Mouse (Mus musculus) intestine, embryonic 16.5 days (tissue): ENCODE results near the gene Cyp2u1. TPM values are rescaled to one million over a fixed set of nuclear protein-coding genes. Genes with fewer than 3 reads are reported as not detected.

Experiments used
- ATAC-seq: fragments of 200-750 bp; cut with Nextera tagmentation; 2 replicates; pipeline ENCODE4 v1.8.0; 2017; ENCODE audit warnings: moderate TSS enrichment, moderate library complexity
- H3K27ac ChIP-seq: fragments of 300-500 bp; sonication (generic); 2 replicates; pipeline ENCODE4 v1.5.1; 2014; ENCODE audit warnings: mild to moderate bottlenecking, low read length
- H3K27me3 ChIP-seq: fragments of 300-500 bp; sonication (generic); replicated peaks from 2 replicates; pipeline ENCODE4 v1.6.1; 2014; ENCODE audit warnings: low read length, control low read depth, mixed read lengths; ENCODE audit not compliant: control insufficient read depth, insufficient read depth
- H3K36me3 ChIP-seq: fragments of 300-500 bp; sonication (generic); 2 replicates; pipeline ENCODE4 v1.6.1; 2014; ENCODE audit warnings: low read length, control low read depth; ENCODE audit not compliant: control insufficient read depth, insufficient read depth
- H3K4me1 ChIP-seq: fragments of 300-500 bp; sonication (generic); 2 replicates; pipeline ENCODE4 v1.6.1; 2014; ENCODE audit warnings: low read length, control low read depth, mixed read lengths; ENCODE audit not compliant: control insufficient read depth, insufficient read depth
- H3K4me2 ChIP-seq: fragments of 300-500 bp; sonication (generic); 2 replicates; pipeline ENCODE4 v1.6.1; 2014; ENCODE audit warnings: low read depth, low read length, control low read depth
- H3K4me3 ChIP-seq: fragments of 300-500 bp; sonication (generic); 2 replicates; pipeline ENCODE4 v1.5.1; 2014; ENCODE audit warnings: mild to moderate bottlenecking, low read length
- H3K9ac ChIP-seq: fragments of 300-500 bp; sonication (generic); 2 replicates; pipeline ENCODE4 v1.6.1; 2014; ENCODE audit warnings: low read depth, low read length
- H3K9me3 ChIP-seq: fragments of 300-500 bp; sonication (generic); 2 replicates; pipeline ENCODE4 v1.6.1; 2016; ENCODE audit warnings: low read length, control low read depth; ENCODE audit not compliant: control insufficient read depth
- WGBS: fragments of 180-500 bp; shearing (Covaris S2); extraction: QIAGEN DNeasy Blood & Tissue Kit; methylation state at CpG from one replicate; pipeline ENCODE4 v1.1.7; 2014; 5-methylcytosine and 5-hydroxymethylcytosine counted together
- polyA plus RNA-seq: library from polyadenylated mRNA; unstranded; fragments of >200 nt; fragmentation: Nextera tagmentation; extraction: Ambion mirVana; gene quantifications from 2 replicates; pipeline ENCODE4 v1.2.1, GENCODE M21; 2015

Gene Cyp2u1
- 9.7 and 11.4 TPM in 2 replicates for polyA plus RNA-seq

DNA sequence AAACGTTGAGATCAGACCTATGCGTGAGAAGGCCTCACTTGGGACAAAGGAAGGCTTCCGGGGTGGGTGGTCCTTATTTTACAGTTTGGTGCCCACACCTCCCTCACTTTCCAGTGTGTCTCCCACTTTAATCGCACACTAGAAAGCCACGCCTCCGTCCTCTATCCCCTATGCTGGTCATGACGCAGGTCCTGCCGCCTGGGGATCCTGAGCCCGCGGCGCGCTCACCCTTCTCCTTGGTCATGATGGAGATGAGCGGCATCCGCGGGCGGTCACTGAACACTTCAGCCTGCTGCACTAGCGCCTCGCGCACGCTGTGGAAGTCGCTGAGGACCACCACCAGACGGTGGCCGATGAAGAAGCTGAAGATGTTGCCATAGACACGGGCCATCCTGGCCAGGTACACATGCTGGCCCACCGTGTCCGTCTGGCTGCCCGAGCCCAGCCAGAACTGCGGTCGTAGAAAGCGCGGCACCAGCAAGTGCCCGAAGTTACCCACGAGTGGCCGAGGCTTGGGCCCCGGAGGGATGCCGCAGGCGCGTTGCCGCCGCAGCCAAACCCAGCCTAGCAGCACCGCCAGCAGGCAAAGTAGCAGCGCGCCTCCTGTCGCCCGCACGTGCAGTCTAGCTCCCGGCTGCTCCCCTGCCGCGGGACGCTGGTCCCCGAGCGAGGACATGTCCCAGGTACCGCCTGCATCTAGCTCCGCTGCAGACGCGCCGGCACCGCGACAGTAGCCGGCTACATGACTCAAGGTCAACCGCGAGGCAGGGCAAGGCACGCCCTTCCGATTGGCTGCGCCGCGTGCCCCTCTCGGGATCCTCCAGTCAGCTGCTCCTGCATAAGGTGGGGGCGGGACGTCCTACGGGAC lies at the start of gene Cyp2u1:
Cyp2u1 (minus strand) TSS at position 776 of the 868 bp plus-strand sequence.
- Histone ChIP-seq H3K9me3 (no peaks in the 10 kb centered on the region), H3K9ac (peak within 1 kb of the TSS; percentile 82), H3K27me3 (no peaks in the 10 kb centered on the region), H3K36me3 (no peaks in the 10 kb centered on the region), H3K27ac (peak within 1 kb of the TSS; percentile 54), H3K4me2 (peak within 1 kb of the TSS; percentile 99), H3K4me1 (peaks cover 2% of the 10 kb centered on the region; the same call in 1 of the 2 replicates), H3K4me3 (peak within 1 kb of the TSS; percentile 90)
- under 1% methylated on average over 71 of the region's 71 CpGs for WGBS
- ATAC-seq: peak; percentile 95

DNA sequence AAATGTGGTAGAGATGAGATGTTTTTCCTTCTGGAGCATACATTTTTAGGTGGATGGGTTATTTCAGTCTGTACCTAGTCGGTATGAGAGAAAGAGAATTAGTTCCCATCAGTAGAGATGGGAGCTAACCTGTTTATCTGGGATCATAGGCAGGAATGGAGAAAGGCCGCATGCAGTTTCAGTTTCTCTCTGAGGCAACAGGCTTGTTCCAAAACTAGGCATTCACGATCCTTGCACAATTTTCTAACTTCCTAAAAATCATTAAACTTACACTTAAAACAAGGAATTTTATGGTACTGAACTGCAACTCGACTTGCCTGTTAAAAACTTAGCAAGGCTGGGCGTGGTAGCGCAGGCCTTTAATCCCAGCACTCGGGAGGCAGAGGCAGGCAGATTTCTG lies 47.5 kb upstream of the Cyp2u1 start:
- Histone ChIP-seq H3K9ac (no peak overlapping the region), H3K4me3 (no peak overlapping the region), H3K27me3 (no peaks in the 10 kb centered on the region), H3K27ac (no peak overlapping the region), H3K9me3 (no peaks in the 10 kb centered on the region), H3K4me1 (peaks cover 5% of the 10 kb centered on the region; the same call in 1 of the 2 replicates), H3K4me2 (no peak overlapping the region), H3K36me3 (no peaks in the 10 kb centered on the region)
- WGBS: 87% methylated on average over 7 of the region's 7 CpGs
- ATAC-seq: no peak

DNA sequence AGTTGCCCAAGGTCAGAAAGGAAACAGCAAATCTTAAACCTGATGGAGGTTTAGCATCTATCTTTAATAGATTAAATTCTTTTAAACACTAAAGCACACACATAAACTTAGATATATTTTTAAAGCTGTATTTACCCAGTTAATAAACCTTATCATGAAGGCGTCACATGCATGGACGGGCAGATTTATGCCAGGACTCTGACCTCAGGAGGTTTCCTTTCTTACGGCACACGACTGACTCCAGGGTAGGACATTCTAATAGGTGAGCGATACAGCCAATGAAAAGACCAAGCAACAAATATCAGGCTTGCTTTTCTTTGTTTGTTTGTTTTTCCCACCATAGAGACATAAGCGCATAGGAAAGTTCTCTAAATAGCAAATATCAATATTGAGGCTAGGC lies 46.0 kb upstream of the Cyp2u1 start:
- peak; percentile 78 for ATAC-seq

DNA sequence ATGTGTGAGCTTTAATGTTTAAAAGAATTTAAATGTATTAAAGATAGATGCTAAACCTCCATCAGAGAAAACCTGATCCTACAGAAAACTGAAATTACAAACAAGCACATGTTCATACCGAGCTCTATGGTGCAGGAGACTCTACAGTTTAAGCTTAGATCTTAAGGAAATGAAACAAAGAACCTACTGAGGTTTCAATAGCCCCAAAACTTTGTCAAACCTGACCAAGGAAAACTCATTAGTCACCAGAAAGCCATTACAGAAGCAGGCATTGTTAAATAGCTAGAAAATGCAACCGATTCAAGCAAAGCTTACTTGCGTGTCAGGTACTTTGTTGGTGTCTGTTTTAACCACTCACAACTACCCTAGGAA lies 45.5 kb upstream of the Cyp2u1 start:
- Histone ChIP-seq H3K27me3 (no peaks in the 10 kb centered on the region), H3K4me1 (peaks cover 5% of the 10 kb centered on the region; the same call in 1 of the 2 replicates), H3K36me3 (no peaks in the 10 kb centered on the region), H3K9ac (no peak overlapping the region), H3K9me3 (no peaks in the 10 kb centered on the region), H3K4me3 (no peak overlapping the region), H3K27ac (peak overlapping the region; percentile 77), H3K4me2 (0 out of 2 replicates have a peak overlapping the region, but pooled peaks have one; percentile 30)
- WGBS: 52% methylated on average over 3 of the region's 3 CpGs
- ATAC-seq: peak; percentile 62

More for the DNA sequence above, 46.0 kb upstream of the Cyp2u1 start:
- 62% methylated on average over 6 of the region's 6 CpGs for WGBS
- Histone ChIP-seq H3K4me1 (peaks cover 5% of the 10 kb centered on the region; the same call in 1 of the 2 replicates), H3K27ac (peak overlapping the region; percentile 77), H3K4me3 (no peak overlapping the region), H3K4me2 (no peak overlapping the region), H3K36me3 (no peaks in the 10 kb centered on the region), H3K9ac (no peak overlapping the region), H3K27me3 (no peaks in the 10 kb centered on the region), H3K9me3 (no peaks in the 10 kb centered on the region)

DNA sequence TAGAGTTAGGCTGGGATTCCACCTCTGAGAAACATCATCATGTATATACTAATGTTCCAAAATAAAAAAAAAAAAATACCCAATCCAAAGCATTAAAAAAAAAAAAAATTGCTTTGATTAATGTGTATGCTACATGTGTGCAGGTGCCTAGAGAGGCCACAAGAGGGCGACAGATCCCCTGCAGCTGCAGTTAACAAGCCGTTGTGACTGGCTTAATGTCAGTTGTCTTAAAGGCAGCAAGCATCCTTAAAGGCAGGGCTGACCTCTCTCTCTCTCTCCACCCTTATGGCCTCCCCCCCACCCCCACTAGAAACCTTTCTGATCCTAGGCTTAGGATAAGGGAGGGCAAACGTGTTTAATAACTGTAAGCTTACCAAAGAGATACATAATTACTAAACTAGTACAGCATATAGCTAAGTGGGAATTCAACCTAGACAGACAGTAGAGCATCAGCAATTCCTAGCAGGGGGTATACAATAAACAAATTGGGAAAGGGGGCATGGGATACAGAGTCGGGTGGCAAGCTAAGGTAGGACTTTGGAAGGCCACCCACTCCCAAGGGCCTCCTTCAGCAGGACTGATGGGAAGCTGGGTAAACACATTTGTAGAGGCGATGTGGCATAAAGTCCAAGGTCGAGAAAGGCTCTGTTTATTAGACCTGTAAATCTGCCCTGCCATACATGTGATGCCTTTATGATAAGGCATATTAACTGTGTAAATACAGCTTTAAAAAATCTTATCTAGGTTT lies 45.0 kb upstream of the Cyp2u1 start:
- Histone ChIP-seq H3K27me3 (no peaks in the 10 kb centered on the region), H3K4me1 (peaks cover 9% of the 10 kb centered on the region; the same call in 1 of the 2 replicates), H3K9me3 (no peaks in the 10 kb centered on the region), H3K36me3 (no peaks in the 10 kb centered on the region), H3K4me3 (no peak overlapping the region), H3K27ac (peak overlapping the region; percentile 83), H3K9ac (no peak overlapping the region), H3K4me2 (no peak overlapping the region)
- peak; percentile 95 for ATAC-seq
- WGBS: 37% methylated on average over 6 of the region's 6 CpGs

DNA sequence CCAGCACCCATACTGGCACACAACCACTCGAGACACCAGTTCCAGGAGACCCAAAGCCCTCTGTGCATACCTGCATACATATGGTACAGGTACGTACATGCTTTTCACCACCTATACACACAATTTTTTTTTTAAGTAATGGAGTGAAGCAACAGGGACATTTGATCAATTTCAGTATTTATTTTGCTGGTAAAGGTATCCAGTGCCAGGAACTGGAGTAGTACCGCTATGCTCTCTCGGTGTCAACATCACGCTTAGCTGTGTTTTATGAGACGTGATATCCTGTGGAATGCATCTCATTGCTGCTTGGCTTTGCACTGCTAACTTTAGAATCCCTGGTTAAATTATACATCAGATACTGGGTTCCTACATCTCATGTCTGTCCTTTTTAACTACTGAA lies 42.9 kb upstream of the Cyp2u1 start:
- H3K9me3 ChIP-seq: no peaks in the 10 kb centered on the region
- H3K4me1 ChIP-seq: peaks cover 9% of the 10 kb centered on the region; the same call in 1 of the 2 replicates
- H3K4me2 ChIP-seq: no peak overlapping the region
- WGBS: 90% methylated on average over 6 of the region's 6 CpGs
- H3K4me3 ChIP-seq: no peak overlapping the region
- H3K27me3 ChIP-seq: no peaks in the 10 kb centered on the region
- H3K36me3 ChIP-seq: no peaks in the 10 kb centered on the region
- ATAC-seq: no peak
- no peak overlapping the region for H3K27ac ChIP-seq
- no peak overlapping the region for H3K9ac ChIP-seq

DNA sequence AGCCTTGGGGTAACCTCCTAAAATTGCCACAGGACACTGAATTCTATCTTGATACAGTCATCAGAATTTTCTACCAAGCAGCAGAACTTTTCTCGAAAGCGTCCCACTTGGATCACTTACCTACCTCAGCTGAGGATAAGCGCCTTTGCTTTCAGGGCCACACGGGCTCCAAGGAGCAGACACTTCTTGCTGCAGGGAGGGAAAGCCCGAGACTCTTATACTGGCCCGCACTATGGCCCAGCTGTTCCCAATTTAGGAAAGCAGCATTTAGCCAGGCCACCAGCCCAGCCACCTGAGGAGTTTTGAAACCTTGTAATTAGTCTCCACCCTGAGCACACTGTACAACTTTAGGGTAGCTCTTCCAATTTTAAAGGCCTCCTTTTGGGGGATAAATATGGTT lies 40.3 kb upstream of the Cyp2u1 start:
- ATAC-seq: no peak
- Histone ChIP-seq H3K9ac (no peak overlapping the region), H3K27ac (no peak overlapping the region), H3K27me3 (no peaks in the 10 kb centered on the region), H3K36me3 (no peaks in the 10 kb centered on the region), H3K4me2 (no peak overlapping the region), H3K4me3 (no peak overlapping the region), H3K4me1 (0 out of 2 replicates have a peak, but pooled peaks cover 3% of the 10 kb centered on the region), H3K9me3 (no peaks in the 10 kb centered on the region)
- WGBS: 80% methylated on average over 6 of the region's 6 CpGs

DNA sequence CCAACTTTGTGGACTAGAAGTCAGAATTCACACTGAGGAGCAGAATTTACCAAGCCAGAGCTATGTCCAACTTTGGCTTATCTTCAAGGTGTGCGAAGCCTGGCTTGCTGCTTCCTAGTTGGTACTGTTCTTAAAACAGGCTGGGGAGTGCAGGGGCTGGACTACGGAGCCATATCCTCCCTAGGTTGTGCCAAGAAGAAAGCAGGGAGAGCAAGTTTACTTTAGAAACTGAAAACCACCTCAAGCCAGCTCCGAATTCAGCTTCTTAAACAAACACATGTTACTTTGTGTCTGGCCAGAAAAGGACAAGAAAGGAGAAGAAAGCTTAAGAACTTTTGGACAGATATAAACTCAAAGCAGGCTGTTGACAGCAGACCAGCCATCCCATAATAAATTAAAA lies 37.9 kb upstream of the Cyp2u1 start:
- ATAC-seq: no peak
- Histone ChIP-seq H3K9me3 (no peaks in the 10 kb centered on the region), H3K4me2 (no peak overlapping the region), H3K9ac (no peak overlapping the region), H3K36me3 (no peaks in the 10 kb centered on the region), H3K4me3 (no peak overlapping the region), H3K4me1 (0 out of 2 replicates have a peak, but pooled peaks cover 3% of the 10 kb centered on the region), H3K27me3 (no peaks in the 10 kb centered on the region), H3K27ac (no peak overlapping the region)
- WGBS: 45% methylated on average over 3 of the region's 3 CpGs

DNA sequence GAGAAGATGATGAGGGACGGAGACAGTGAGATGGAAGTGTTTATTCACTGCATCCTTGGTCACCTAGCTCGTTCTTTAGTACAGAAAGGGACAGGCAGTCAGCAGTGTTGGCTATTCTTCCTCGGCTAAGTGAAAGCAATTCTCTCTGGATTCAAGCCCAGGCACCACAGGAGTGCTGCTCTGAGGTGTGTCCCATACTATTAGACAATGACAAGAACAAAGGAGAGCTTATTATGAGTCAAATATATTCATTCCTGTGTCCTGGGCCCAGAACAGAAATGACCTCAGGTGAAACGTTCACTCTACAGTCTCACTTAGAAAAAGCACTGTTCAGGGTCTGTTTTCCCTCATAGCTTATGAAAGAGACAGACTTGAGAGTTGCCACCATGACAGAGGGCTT lies 36.3 kb upstream of the Cyp2u1 start:
- Histone ChIP-seq H3K9ac (no peak overlapping the region), H3K4me2 (no peak overlapping the region), H3K36me3 (no peaks in the 10 kb centered on the region), H3K27me3 (no peaks in the 10 kb centered on the region), H3K9me3 (no peaks in the 10 kb centered on the region), H3K27ac (no peak overlapping the region), H3K4me3 (no peak overlapping the region), H3K4me1 (peaks cover 16% of the 10 kb centered on the region)
- 75% methylated on average over 4 of the region's 4 CpGs for WGBS
- no peak for ATAC-seq
